ENCODE assay signal across 15 mouse cellular contexts in genomic region chr5:55612961-55613360, GRCm38 (mm10).
"Had no signal": no experiment of that assay in that cellular context is flagged by ENCODE, and none has a peak within 500 bp of the region (broad histone marks: within the 10 kb centered on the region; RNA-seq: fewer than 3 reads in every experiment).

No protein-coding gene starts in this region.

- DNase-seq: kidney, adult 11 months; kidney, postnatal 10 days; kidney, postnatal 4 days; lung, embryonic 14.5 days; lung, postnatal 10 days; lung, postnatal 4 days; midbrain, embryonic 14.5 days; right cerebral cortex, adult 18-20 months; right cerebral cortex, postnatal 25 days; thymus, postnatal 4 days had no signal

- H3K27me3 ChIP-seq: liver, embryonic 12.5 days; neural tube, embryonic 15.5 days had no signal

- H3K27ac ChIP-seq: limb, embryonic 10.5 days; liver, embryonic 12.5 days; midbrain, embryonic 10.5 days; neural tube, embryonic 15.5 days had no signal

- ATAC-seq: liver, embryonic 12.5 days had no signal

- H3K4me3 ChIP-seq: limb, embryonic 10.5 days; liver, embryonic 12.5 days; midbrain, embryonic 10.5 days; myocyte; neural tube, embryonic 15.5 days had no signal

- H3K4me2 ChIP-seq: liver, embryonic 12.5 days; lung, embryonic 14.5 days; neural tube, embryonic 15.5 days had no signal

- H3K9ac ChIP-seq: liver, embryonic 12.5 days; lung, embryonic 14.5 days; neural tube, embryonic 15.5 days had no signal

- H3K36me3 ChIP-seq: limb, embryonic 10.5 days; liver, embryonic 12.5 days; midbrain, embryonic 10.5 days; neural tube, embryonic 15.5 days had no signal

- H3K9me3 ChIP-seq: limb, embryonic 10.5 days; liver, embryonic 12.5 days; midbrain, embryonic 10.5 days; neural tube, embryonic 15.5 days had no signal

- H3K4me1 ChIP-seq: limb, embryonic 10.5 days; liver, embryonic 12.5 days; midbrain, embryonic 10.5 days; neural tube, embryonic 15.5 days had no signal
